Mouse (Mus musculus) retina, embryonic 14.5 days (tissue): Measurements from ENCODE around the gene Rnf168.
"Not testable (repeated sequence)": the region's sequence is repeated elsewhere in the genome, so short reads cannot be mapped to it uniquely, and the experiment has no call there.

ENCODE experiments used
- DNase-seq: peaks from one replicate; pipeline ENCODE4 v3.0.0-alpha.2; 2015; ENCODE audit warnings: low spot score

The Rnf168 gene

DNA sequence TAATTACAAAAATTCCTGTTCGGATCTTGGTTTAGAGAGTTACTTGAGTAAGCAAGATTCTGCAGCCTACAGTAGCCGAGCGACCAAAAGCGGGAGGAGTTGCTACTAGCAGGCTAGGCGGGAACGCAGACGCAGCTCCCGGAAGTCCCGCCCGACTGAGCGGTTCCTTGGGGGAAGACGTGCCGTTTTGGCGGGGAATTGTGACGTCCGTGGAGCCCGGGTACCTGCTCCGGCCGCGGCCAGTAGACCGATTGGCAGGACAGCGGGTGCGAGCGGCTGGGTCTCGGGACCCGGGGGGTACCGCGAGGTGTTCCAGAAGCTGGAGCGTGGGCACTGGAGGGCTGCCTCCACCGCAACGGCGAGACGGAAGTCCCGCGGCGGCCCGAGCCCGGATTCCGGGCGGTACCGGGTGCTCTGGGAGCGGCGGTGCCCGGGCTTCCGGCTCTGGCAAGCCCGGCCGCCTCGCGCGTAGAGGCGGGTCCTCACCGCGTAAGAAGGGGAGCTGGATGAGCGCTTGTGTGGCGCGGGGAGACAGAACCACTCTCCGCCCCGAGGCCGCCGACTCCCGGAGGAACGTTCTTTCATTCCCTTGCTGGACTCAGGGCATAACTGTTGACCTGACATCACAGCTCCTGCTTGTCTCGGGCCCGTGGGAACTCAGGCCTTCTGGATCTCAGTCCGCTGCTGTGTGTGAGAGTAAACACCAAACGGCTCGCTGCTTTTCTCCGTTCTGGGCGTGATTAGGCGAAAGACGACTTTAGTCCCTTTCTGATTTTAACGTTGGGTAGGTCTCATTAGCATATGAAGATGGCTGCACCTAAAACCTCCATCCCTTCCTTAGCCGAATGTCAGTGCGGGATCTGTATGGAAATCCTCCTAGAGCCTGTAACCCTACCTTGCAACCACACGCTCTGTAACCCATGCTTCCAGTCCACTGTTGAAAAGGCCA is at the start of gene Rnf168:
TSS of gene Rnf168 (plus strand) at position 152 of the 949 bp plus-strand sequence.
- peak; percentile 88 for DNase-seq

DNA sequence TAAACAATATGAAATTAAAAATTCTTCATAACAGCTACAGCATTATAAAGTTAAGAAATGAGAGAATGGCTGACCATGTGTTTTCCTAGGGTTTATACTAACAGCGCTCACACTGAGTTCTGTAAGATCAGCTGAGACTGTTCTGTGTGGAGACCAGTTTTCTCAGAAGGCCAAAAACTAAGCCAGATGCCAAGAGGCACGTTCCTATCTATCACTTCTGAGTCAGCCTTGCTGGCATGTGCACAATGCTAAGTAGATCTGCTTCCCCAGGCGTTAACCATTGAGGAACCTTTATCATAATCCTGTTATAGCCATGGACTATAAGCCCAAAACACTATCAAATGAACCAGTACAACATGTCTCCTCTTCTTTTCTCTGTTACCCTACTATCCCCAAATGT is 45.2 kb upstream of the Rnf168 start:
- DNase-seq: not testable (repeated sequence)

DNA sequence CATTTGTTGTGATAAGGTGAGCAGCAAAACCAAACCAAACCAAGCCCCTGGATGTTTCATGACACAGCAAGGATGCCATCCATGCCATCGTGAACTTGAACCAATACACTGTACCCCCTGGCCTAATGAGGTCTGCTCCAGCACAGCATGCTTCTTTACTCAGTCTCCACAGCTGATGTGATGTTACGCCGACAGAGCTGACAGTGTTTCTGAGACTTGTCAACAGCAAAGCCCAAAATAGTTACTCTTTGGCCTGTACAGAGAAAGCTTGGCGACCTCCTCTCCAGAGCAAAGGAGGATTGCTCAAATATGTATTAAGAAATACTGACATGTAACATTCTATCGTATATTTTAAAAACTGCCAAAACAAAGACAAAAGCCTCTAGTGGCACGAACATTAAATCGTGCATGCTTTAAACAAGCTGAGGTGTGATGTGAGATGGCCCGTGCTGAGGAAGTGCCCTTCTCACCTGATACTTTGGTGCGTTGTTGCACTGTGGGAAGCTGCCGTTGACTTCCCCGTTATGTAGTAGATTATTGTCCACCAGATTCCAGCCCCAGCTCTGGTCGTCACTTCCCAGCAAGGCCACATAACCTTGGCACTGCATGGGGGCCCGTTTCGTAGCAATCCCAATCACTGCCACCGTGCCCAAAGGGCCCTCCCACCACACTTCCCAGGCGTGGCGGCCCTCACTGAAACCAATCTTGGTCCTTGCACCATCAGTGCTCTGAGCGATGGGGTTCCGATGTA is 39.2 kb upstream of the Rnf168 start:
- DNase-seq: no peak

DNA sequence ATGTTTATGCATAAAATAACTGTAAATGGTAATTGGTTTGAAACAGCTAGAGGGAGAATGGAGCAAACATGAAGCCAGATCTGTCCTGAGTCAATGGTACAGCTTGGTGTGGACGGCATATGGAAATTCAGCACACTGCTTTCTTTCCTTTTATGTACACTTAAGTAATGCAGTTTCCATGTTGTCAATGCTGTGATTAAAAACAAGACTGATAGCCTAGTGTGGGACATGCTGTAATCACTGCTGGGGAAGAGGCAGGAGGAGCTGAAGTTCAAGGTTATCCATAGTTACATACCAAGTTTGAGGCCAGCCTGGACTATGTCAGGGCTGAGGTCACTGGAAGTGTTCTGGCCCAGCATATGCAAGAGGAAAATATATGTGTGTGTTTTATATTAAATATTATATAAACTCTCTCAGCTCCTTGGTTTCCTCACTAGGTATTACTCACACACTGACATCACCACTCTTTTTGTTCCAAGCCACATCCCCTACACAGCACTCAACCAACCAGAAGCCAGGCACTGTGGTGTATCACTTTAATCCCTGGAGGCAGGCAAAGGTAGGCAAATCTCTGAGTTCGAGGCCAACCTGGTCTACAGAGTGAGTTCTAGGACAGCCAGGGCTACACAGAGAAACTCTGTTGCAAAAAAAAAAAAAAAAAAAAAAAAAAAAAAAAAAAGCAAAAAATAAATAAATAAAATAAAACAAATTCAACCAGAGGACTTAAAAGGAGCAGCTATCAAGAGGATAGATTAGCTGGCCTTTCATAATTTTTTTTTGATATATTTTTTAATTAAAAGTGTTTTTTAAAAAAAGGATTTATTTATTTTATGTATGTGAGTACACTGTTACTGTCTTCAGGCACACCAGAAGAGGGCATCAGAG is 37.6 kb upstream of the Rnf168 start:
- DNase-seq: no peak

DNA sequence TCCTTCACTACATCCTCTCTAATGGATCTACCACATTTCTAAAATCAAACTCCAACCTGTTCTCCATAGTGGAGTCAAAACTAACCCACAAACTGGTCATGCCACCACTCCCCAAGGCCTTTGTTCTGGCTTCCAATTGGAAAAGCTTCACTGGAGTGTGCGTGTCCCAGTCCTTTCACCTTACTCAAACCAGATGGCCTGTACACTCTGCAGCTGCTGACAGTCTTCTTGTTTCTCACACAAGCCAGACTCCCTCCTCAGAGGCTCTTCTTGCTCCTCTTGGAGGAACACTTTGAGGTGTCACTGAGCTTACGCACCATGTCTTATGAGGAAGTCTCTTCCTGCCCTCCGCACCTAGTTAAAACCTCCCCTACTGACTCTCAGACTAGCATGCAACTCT is 33.4 kb upstream of the Rnf168 start:
- DNase-seq: no peak

DNA sequence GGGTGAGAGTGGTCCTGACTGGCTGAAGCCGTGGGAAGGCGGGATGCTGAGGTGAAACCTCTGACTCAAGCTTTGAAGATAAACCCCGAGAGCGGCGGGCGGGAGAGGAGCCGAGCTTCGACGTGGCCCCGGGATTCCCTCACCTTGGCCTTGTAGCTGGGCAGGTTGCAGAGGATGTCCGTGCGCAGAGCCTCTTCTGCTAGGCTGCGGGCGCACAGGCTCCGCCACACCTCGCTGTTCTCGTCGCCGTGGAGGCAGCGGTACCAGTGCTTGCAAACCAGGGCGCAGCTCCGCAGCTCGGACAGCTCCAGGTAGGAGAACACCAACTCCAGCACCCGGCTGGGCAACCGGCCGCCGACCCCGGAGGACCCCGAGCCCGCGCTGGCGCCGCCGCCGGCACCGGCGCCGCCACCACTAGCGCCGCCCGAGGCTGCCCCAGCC is 30.9 kb upstream of the Rnf168 start:
- DNase-seq: peak; percentile 49

DNA sequence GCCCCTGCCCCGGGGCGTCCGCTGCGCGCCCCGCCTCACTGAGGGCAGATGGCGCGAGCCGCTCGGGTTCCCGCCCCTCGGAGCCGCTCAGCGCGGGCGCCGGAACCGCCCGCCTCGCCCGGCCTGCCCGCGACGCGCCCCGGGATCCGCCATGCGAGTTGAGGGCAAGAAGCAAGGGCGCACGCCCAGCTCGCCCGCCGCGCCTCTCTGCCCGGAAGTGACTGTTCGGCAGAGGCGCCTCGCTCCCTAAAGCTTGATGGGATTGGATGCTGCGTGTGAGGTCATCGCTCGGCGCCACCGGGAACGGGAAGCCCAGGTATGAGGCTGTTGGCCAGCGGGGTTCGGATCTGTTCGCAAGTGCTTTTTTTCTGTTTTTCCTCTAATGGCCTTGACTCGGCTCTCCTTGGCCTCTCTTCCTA is 30.3 kb upstream of the Rnf168 start, which contains the start of the genes Fbxo45 and Wdr53:
TSS of gene Fbxo45 (minus strand) at position 207 of the 419 bp plus-strand sequence.
TSS of gene Wdr53 (plus strand) at position 276 of the 419 bp plus-strand sequence.
- peak; percentile 95 for DNase-seq

DNA sequence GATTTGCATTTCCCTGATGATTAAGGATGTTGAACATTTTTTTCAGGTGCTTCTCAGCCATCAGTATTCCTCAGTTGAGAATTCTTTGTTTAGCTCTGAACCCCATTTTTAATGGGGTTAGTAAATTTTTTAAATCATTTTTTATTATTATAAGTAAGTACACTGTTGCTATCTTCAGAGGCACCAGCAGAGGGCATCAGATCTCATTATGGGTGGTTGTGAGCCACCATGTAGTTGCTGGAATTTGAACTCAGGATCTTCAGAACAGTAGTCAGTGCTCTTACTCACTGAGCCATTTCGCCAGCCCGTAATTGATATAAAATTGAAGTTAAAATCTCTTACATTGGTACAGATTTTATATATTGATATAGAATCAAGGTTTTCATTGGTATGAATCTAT is 13.0 kb upstream of the Rnf168 start:
- not testable (repeated sequence) for DNase-seq

DNA sequence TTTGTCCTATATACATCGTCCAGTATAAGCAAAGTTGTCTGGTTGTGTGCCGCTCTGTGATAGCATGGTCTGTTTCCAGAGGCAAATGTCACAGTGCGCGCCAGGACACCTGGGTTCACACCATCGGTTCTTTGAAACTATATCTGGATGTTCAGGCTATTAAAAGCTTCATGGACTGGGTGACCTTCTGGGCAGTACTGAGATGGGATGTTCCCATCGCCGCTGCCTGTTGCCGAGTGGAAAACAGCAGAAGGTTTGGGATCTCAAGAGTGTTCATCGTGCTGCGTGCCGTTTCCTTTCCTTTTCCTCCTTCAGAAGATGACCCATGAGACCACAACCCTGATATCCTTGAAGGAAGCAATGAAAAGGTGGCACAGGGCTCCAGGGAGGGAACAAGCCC is 6.0 kb upstream of the Rnf168 start, which contains the start of gene Smco1:
TSS of gene Smco1 (plus strand) at position 178 of the 400 bp plus-strand sequence.
- no peak for DNase-seq

DNA sequence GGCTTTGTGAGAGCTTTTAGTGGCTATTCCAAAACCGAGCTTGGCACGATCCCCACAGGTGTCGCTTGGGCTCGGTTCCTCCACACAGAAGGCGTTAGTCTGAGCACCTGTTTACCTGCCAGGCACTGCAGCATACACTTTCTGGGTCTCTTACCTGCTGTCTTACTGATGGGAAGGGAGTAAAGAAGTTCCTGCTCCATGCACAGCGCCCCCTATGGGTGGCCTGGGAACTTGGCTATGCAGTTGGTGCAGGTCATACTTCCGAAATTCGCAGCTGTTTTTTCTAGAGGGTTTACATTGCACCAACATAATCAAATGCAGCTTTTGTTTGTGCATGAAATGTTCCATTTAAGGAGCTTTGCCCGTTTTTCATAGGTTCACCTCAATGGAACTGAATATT is 3.9 kb upstream of the Rnf168 start:
- DNase-seq: peak; percentile 36

DNA sequence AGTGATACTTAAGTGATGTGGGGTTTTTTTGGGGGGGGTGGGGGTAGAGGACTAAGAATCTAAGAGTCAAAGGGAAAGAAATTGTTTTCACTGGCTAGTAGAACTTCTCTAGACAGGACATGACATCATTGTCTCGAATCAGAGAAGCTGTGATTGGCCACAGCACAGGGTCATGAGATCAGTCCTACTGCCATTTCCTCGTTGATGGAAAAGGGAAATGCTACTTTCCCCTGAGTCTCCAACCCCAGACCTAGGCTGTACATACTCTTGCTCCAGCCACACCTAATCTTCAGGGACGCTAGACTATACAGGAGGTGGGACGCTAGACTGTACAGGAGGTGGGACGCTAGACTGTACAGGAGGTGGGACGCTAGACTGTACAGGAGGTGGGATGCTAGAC is 2.2 kb upstream of the Rnf168 start:
- DNase-seq: no peak

DNA sequence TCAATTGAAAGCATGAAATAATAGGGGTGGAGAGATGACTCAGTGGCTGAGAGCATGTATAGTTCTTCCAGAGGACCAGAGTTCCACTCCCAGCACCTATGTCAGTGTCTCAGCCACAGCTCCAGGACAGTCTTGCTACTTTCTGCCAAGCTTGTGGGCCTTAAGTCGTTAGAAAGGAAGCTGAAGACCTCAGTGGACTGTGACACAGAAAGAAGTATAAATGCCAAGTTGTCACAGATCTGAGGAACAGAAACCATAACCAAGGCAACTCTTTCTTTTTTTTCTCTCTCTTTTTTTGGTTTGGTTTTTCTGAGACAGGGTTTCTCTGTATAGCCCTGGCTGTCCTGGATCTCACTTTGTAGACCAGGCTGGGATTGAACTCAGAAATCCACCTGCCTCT is 1.4 kb upstream of the Rnf168 start:
- no peak for DNase-seq

DNA sequence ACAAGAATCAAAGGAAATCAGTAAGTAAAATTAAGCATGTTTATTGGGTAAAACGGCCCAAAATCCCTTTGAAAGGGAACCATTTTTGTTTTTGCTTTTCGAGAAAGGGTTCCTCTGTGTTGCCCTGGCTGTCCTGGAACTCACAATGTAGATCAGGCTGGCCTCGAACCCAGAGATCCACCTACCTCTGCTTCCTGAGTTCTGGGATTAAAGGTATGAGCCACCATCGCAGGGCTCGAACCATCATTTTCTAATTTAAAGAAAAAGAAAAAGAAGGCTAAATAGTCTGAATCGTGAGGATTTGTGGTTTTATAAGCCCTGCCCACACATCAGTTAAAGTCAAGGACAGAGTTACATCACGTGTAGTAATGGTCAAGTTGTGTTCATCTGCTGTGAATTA is 1.1 kb downstream of the Rnf168 start:
- no peak for DNase-seq

DNA sequence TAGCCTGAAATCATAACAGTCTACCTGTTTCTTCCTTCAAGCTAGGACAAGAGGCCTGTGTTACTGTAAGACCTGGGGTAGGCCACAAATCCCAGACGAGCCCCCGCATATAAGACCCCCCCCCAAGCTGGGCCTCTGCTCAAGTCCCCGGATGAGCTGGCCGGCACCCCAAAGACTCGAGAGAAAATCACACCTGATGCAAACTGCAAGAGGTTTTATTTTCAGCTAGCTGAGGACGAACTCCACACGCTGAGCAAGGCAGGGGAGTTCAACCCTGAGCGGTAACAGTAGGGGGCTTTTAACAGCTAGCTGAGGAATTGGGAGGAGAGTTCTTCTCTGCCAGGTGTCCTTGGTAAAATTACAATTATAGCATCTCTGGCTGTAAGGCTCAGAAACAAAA is 3.0 kb downstream of the Rnf168 start:
- DNase-seq: no peak

DNA sequence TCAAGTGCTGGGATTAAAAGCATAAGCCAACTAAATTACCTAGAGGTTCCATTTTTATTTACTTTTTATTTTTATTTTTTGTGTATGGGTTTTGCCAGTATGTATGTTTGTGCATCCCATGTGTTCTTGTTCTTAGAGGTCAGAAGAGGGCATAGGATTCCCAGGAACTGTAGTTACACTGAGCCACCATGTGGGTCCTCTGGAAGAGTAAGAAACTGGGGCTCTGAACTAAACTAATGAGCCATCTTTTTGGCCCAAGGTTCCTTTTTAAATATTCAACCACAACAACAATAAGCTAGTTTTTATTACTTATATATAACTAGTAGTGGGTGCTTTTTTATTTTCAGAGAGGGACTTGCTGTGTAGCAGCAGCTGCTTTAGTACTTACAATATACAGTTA is 5.3 kb downstream of the Rnf168 start:
- no peak for DNase-seq

DNA sequence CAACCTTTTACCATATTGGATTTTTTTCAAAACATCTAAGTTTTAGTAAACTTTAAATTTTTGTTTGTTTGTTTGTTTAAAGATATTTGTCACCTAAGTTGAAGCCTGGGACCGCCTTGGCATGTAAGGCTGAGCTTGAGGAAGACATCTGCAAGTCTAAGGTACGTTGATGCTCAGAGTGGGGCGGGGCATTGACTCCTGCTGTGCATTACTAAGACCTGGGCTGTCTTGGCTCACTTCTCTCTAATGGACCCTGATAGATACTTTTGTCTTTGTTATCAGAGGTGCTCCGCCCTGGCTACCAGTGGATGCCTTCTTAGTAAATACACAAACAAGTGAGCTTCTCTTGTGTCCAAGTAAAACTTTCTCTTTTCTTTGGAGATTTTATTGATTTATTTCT is 14.6 kb downstream of the Rnf168 start:
- DNase-seq: no peak

DNA sequence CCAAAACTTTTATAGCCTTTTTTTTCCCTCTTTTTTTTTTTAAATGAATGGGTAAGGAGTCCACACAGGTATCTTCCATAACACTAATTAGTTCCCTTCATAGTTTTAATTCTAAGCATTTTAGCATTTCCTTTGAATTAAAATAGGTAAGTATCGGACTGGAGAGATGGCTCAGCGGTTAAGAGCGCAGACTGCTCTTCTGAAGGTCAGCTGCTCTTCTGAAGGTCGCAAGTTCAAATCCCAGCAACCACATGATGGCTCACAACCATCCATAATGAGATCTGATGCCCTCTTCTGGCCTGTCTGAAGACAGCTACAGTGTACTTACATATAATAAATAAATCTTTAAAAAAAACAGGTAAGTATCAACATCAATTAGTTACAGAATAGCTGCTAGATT is 22.4 kb downstream of the Rnf168 start:
- not testable (repeated sequence) for DNase-seq

DNA sequence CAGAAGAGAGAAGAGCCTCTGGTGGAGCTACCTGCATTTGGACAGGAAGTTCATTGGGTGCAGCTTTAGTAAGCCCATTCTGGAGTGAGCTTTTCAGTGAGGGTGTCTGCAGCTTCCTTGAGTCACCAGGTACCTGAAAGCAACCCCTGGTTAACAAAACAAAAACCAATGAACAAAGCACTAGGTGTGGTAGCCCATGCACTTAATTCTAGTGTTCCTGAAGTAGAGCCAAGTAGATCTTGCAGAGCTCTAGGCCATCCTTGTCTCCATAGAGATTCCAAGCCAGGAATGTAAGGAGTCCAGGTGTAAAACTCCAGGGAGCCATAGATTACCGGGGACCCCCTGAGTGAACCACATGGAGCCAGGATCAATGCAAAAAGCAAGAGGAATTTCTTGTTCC is 25.8 kb downstream of the Rnf168 start:
- DNase-seq: no peak

DNA sequence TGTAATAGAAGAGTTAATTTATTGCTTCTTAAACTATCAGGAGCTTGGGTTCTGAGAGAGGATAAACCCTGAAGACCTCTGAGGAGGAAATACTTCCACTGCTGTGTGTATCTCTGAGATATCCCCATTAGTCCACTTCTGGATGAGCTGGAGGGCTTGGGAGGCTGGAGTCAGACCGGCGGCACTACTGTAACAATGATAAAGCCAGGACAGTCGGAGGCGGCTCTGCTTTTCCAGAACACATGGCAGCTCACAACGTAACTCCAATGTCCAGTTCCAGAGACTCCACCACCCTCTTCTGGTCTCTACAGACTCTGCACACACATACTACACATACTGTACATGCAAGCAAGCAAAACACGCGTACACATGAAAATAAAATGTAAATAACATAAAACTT is 26.6 kb downstream of the Rnf168 start:
- no peak for DNase-seq

DNA sequence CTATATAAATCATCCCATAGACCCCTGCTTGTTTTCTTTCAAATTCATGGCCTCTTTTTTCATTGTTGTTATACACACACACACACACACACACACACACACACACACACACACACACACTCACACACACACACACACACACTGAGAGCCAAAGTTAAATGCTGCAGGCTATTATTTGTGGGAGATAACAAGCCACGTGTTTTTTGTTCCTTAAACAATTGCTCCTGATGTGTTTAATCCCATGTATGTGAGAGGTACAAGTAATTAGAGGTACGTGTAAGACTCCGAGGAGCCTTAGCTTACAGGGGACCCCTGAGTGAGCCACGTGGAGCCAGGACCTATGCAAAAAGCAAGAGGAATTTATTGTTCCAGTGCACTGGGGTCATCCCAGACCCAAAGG is 34.7 kb downstream of the Rnf168 start:
- no peak for DNase-seq

DNA sequence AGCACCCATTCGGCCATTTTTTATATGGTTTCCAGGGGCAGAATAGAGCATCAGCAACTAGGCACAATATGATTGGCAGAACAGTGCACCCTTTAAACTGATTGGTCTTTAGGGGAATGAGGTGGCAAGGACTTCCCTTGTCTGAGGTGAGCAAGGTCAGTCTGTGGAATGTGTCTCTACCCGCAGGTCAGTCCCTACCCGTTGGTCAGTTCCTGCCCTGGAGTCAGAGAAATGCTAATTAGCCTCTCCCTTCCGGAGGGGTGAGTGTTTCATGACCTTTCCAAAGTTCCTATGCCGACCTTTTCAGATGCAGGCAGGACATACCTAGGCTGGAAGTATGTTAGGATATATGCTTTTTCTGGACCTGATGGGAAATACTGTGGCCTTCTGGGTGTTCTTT is 35.1 kb downstream of the Rnf168 start:
- DNase-seq: no peak

DNA sequence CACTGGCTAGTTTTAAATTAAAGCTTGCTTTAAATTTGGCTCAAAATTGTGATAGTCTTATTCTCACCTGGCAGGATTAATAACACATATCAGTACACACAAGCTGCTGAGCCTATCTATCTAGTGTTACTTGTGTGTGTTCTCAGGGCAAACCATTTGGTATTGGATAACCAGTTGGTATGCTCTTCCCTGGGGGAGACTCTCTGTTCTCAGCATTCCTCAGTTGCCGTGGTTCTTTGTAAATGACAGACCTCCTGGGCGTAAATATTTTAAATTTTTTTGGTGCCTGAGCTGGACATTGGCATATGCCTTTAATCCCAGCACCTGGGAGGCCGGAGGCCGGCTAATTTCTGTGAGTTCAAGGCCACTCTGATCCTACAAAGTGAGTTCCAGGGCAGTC is 35.6 kb downstream of the Rnf168 start:
- DNase-seq: no peak
